Mouse (Mus musculus) spleen, embryonic (tissue): ENCODE measurements around the gene Ggps1.

Source experiments
- CTCF ChIA-PET: fragments of 350-600 bp; sonication (Branson Sonifier 250); formaldehyde crosslinking; loops from one replicate; lab custom pipeline; 2022; lab: Charles Lee

The Ggps1 gene

GRCm38 (mm10) chr13:14063013-14063941 is at the start of gene Ggps1, which contains the start of gene Arid4b:
TSS of gene Ggps1 (minus strand) at chr13:14063488.
TSS of gene Arid4b (plus strand) at chr13:14063232.
- CTCF ChIA-PET: interaction anchor here (0.6 to 0.7 kb wide), 2 partner anchors 23 to 119 kb away, joined by 3 read pairs; no protein-coding TSS in a partner anchor

GRCm38 (mm10) chr13:14111146-14111545 is 47.9 kb upstream of the Ggps1 start:
- CTCF ChIA-PET: interaction anchor here (0.6 kb wide), 1 partner anchor 69 kb away, joined by 5 read pairs; no protein-coding TSS in a partner anchor

GRCm38 (mm10) chr13:14110154-14110873 is 47.0 kb upstream of the Ggps1 start:
- CTCF ChIA-PET: no interaction called here

- CTCF ChIA-PET: no interaction called here
These were observed 39.7 kb upstream of the Ggps1 start for GRCm38 (mm10) chr13:14103026-14103425.

- CTCF ChIA-PET: no interaction called here
These were observed 25.4 kb upstream of the Ggps1 start for GRCm38 (mm10) chr13:14088669-14089068.

GRCm38 (mm10) chr13:14075326-14075725 is 12.0 kb upstream of the Ggps1 start:
- CTCF ChIA-PET: no interaction called here

- CTCF ChIA-PET: interaction anchor here (0.6 to 0.7 kb wide), 2 partner anchors 12 to 132 kb away, joined by 3 to 6 read pairs; no protein-coding TSS in a partner anchor
These were observed 11.1 kb upstream of the Ggps1 start for GRCm38 (mm10) chr13:14074371-14074770.

GRCm38 (mm10) chr13:14069291-14069690 is 6.0 kb upstream of the Ggps1 start:
- CTCF ChIA-PET: no interaction called here

GRCm38 (mm10) chr13:14068035-14068434 is 4.7 kb upstream of the Ggps1 start:
- CTCF ChIA-PET: interaction anchor here (0.6 kb wide), 2 partner anchors 9 to 20 kb away, joined by 3 read pairs; no protein-coding TSS in a partner anchor

- CTCF ChIA-PET: no interaction called here
These were observed 2.4 kb upstream of the Ggps1 start for GRCm38 (mm10) chr13:14065701-14066100.

- CTCF ChIA-PET: interaction anchor here (0.6 kb wide), 1 partner anchor 30 kb away, joined by 3 read pairs; no protein-coding TSS in a partner anchor
These were observed 1.7 kb upstream of the Ggps1 start for GRCm38 (mm10) chr13:14065028-14065380.

GRCm38 (mm10) chr13:14064341-14065027 is 1.2 kb upstream of the Ggps1 start:
- CTCF ChIA-PET: interaction anchor here (0.6 kb wide), 1 partner anchor 31 kb away, joined by 3 read pairs; no protein-coding TSS in a partner anchor

GRCm38 (mm10) chr13:14063942-14064271 is 619 bp upstream of the Ggps1 start:
- CTCF ChIA-PET: interaction anchor here (0.6 kb wide), 1 partner anchor 118 kb away, joined by 3 read pairs; no protein-coding TSS in a partner anchor

GRCm38 (mm10) chr13:14062209-14063012 is 877 bp downstream of the Ggps1 start:
- CTCF ChIA-PET: interaction anchor here (0.7 kb wide), 1 partner anchor 22 kb away, joined by 3 read pairs; no protein-coding TSS in a partner anchor

GRCm38 (mm10) chr13:14059582-14059981 is 3.7 kb downstream of the Ggps1 start:
- CTCF ChIA-PET: no interaction called here

- CTCF ChIA-PET: no interaction called here
These were observed 6.5 kb downstream of the Ggps1 start for GRCm38 (mm10) chr13:14056801-14057200.

- CTCF ChIA-PET: no interaction called here
These were observed 13.4 kb downstream of the Ggps1 start for GRCm38 (mm10) chr13:14049878-14050277.

GRCm38 (mm10) chr13:14044521-14044920 is 18.8 kb downstream of the Ggps1 start:
- CTCF ChIA-PET: no interaction called here

- CTCF ChIA-PET: no interaction called here
These were observed 19.4 kb downstream of the Ggps1 start for GRCm38 (mm10) chr13:14043851-14044250.

- CTCF ChIA-PET: interaction anchor here (0.8 kb wide), 1 partner anchor 22 kb away, joined by 3 read pairs; no protein-coding TSS in a partner anchor
These were observed 23.1 kb downstream of the Ggps1 start for GRCm38 (mm10) chr13:14040186-14040585.
